Mouse (Mus musculus) CD8-positive naive resting alpha-beta T cell, adult 2 months (primary cell): Measurements from ENCODE around the gene Mcemp1.

Experiments
- DNase-seq, 2 experiments: peaks; one replicate each; pipeline ENCODE4 v3.0.0; 2022; ENCODE audit warnings: low read depth in 2 of 2, low spot score in 2 of 2

Mcemp1 gene

GRCm38 (mm10) chr8:3665507-3665906 lies at the start of gene Mcemp1:
Mcemp1 (plus strand) TSS chr8:3665754.
- DNase-seq = no peak

DNA sequence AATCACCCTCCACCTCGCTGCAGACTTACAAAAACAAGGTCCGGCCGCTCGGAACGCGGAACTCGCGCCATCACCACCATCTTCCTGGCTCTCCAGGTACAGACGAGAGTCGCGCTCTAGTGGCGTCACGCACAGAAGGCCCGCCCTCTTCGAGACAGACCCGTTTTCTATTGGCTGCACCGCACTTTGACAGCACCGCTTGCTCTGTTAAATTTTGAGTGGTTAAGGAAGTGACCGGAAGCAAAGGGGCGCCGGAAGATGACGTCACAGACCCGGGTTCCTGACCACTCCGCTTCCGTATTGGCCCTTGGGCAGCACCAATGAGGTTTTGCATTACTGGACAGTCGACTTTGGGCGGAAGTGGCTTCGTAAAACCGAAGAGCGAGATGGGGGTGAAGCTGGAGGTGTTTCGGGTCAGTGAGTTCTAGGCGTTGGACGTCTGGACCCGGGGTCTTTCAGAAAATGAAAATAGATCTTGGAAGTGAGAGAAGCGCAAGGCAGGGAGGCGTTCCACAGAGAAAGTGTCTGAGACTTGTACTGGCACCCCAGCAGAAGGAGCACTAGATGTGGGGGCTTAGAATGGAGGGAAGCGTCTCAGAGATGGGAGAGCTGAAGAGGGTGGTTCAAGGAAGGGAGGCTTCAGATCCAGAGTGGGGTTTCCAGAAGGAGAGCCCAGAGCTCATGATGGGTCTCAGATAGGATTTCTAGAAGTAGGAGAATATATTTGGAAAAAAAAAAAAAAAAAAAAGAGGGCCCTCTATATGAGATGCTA lies 44.2 kb upstream of the Mcemp1 start, which contains the start of the genes Xab2 and Pet100:
Xab2 (minus strand) TSS at position 118 of the 772 bp plus-strand sequence.
Pet100 (plus strand) TSS at position 350 of the 772 bp plus-strand sequence.
- DNase-seq = peak; percentile 95 to 96

DNA sequence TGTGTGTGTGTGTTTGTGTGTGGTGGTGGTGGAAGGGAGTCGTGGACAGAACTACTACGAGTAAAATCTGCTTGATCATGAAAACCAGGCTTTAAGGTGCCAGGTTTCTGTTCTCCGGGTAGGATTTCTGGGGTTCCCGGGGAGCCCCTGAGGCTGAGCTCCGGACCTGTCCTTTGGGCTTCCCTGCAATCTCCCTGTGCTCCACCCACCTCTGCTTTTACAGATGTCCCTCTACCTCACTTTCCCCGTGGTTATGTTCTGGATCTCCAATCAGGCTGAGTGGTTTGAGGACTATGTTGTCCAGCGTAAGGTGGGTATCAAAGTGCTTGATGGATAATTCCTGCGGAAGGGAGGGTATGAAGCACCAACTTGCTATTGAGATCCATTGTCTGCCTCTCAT lies 43.4 kb upstream of the Mcemp1 start:
- no peak for DNase-seq

DNA sequence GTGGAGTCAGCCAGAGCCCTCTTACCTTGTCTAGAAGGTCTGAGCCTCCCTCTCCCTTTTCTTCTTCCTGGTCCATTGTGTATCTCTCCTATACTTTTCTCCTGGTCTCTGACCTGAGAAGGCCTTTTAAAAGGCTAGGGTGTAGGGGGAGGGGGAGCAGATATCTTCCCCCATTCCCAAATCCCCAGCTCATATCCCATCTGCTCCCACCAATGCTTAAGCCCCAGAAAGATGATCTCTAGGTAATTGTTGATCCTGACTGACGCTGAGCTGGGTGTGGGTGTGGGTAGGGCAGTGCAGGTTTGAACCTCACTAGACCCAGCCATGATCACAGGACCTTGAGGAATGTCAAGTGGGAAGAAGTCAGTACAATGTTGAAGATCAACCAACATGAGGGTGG lies 40.1 kb upstream of the Mcemp1 start, which contains the start of gene Pcp2:
Pcp2 (minus strand) TSS at position 101 of the 400 bp plus-strand sequence.
- no peak for DNase-seq

DNA sequence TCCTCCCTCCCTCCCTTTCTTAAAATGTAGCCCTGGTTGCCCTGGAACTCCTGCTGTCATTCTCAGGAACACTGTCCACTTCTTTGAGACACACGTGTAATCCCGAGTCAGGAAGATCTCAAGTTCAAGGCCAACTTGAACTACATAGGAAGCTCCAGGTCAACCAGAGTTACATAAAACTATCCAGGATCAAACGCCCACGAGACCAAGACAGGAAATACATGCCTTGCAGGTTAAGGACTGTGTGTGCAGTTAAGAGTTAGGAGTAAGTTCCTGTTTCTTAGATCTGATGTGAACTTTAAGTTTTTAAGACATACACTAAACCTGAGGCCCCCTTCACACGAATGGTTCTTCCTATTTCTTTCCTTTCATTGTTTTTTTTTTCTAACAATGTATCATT lies 38.6 kb upstream of the Mcemp1 start:
- no peak for DNase-seq

- DNase-seq = peak in 1 of 2 experiments; percentile 44
Measured at GRCm38 (mm10) chr8:3628014-3628413, 37.5 kb upstream of the Mcemp1 start.

GRCm38 (mm10) chr8:3630647-3631477 lies 34.7 kb upstream of the Mcemp1 start, which contains the start of gene Stxbp2:
Stxbp2 (plus strand) TSS chr8:3630955.
- DNase-seq = peak; percentile 82 to 87

DNA sequence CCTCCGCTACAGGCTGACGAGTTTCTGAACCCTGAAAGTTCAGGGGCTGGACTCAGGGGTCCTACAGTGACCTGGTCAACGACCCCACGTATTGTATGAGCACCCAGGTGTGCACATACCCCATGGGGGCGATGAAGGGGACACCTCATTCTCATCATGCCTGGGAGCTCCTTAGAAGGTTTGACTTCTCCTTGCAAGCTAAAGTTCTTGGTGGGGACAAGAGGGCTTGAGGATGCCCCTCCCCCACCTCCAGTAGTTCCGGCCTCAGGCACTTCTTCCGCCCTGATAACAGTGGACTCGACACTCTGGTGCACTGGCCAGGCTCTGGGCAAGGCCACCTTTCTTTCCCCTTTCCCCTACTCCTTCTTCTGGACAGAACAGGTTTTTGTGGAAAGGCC lies 34.1 kb upstream of the Mcemp1 start:
- no peak for DNase-seq

DNA sequence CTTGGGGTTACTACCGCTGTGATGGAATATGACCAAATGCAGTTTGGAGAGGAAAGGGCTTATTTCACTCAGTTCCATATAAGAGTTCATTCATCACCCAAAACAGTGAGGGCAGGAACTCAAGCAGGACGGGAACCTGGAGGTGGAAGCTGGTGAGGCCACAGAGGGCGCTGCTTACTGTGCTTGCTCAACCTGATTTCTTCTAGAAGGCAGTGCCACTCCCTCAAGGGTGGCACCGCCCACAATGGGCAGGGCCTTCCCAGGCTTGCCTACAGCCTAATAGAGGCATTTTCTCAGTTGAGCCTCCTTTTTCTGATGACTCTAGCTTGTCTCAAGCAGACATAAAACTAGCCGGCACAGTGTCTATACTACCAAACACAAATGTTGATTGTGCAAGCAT lies 19.8 kb upstream of the Mcemp1 start:
- DNase-seq = peak in 1 of 2 experiments; percentile 24

DNA sequence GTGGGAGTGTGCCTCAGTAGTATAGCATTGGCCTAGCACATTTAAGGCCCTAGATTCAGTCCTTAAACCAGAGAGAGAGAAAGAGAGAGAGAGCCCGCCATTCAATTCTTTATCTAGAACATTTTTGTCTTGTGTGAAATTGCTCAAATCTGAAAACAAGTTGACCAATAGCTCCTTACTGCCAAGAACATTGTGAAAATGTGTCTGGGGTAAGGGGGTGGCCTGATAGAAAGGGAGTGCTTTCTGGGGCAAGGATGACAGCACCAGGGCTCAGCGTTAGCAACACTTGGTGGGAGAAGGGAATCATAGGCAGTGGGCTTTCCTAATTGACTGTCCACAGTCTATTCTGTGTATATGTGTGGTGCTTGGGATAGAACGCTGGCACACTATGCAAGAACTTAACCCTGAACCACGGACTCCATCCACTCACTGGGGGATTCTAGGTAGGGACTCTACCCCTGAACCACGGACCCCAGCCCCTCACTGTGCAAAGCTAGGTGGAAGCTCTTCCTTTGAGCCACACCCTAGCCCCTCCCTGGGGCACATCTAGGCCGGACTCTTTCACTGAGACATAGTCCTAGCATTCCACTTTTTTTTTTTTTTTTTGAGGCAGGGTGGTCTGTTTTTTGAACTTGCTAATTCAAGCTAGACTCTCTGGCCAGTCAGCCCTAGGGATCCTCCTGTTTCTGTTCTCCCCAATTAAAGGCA lies 18.6 kb upstream of the Mcemp1 start:
- DNase-seq = no peak

DNA sequence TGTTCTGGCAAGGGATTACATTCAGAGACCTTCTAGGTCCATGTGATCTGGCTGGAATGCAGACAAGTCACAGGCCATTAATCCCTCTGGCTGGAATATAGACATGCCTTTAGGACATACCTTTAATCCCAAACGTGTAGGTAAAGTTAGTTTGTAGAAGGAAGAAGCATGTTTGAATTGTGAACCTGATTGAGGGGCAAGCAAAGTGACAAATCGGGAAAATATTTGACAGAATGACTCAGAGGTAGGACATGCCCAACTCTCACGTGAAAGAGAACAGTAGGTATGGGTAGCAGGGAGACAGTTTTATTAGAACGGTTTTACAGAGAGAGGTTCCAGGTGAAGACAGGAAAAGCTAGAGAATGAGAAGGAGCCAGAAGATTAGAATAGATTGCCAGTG lies 18.0 kb upstream of the Mcemp1 start:
- DNase-seq = no peak

DNA sequence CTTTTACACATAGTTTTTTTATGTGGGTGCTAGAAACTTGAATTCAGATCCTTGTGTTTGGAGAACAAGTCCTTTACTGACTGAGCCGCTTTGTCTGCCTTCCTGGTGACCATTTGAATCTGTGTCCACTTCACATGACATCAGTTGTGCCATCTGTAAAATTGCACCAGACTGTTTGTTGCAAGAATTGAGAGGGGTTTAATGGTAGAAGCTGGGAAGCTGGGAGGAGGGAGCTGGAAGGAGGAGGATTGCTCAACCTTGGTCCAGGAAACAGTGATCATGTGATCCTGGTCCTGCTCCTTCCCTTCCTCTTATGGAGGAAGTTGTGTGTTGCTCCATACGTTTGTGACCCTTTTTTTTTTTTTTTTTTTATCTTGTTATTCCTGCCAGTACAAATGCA lies 17.3 kb upstream of the Mcemp1 start:
- no peak for DNase-seq

DNA sequence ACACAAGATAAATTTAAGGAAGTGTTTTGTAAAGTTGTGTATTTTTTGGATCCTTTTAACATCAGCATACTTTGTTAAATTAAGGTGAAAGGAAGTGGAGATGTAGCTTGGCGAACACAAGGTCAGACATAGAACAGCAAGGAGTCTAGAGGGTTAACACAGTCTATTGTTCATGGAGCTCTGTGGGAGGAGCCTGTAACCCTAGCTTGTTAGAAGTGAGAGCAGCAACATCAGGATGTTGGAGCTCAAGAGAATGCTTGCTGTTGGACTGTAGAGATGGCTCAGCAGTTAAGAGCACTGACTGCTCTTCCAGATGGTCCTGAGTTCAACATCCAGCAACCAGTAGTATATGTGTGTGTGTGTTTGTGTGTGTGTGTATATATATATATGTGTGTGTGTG lies 16.6 kb upstream of the Mcemp1 start:
- no peak for DNase-seq

DNA sequence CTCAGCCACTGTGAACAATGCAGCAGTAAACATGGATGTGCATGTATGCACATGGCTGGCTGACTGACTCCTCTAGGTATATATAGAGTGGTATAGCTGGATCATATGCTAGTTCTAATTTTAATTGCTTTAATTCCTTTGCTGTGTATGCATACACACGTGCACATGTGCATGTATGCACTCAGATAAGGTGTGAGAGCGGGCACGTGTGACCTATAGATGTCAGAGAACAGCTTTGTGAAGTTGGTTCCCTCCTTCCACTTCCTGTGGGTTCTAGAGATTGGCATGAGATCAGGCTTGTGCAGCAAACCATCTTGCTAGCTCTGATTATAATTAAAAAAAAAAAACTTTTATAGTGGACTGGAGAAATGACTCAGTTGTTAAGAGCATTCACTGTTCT lies 12.7 kb upstream of the Mcemp1 start:
- no peak for DNase-seq

DNA sequence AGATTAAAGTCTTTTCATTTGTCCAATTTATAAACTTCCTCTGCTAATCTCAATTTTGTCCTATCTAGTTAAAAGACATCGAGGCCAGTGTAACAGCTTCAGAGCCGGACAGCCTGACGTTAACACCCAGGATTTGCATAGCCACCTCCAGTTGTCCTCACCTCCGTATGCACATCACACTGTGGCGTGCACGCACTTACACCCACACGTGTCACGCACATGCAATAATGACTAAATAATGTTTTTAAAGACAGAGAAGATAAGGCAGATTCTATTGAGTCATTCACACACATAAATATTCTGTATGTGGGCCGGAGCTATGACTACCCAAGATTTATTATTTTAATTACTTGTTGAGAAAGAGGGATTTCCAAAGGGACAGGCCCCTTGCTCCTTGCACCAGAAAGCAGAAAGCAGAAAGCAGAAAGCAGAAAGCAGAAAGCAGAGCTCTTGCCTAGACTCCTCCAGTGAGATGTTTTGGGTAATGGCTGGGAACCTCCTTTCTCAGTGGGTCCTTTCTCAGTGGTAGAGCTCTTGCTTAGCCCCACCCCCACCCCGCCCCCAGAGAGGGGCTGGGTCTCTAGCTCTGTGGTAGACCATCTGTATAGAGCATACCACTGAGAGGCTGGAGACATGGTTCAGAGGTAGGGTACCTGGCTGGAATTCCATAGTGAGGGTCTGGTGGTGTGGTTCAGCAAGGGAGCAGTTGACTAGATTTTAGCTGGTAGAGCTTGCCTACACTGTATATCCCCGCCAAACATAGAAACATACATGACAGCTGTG lies 10.6 kb upstream of the Mcemp1 start:
- no peak for DNase-seq

GRCm38 (mm10) chr8:3655526-3655925 lies 10.0 kb upstream of the Mcemp1 start, which contains the start of gene Retn:
Retn (plus strand) TSS chr8:3655770.
- DNase-seq = no peak

DNA sequence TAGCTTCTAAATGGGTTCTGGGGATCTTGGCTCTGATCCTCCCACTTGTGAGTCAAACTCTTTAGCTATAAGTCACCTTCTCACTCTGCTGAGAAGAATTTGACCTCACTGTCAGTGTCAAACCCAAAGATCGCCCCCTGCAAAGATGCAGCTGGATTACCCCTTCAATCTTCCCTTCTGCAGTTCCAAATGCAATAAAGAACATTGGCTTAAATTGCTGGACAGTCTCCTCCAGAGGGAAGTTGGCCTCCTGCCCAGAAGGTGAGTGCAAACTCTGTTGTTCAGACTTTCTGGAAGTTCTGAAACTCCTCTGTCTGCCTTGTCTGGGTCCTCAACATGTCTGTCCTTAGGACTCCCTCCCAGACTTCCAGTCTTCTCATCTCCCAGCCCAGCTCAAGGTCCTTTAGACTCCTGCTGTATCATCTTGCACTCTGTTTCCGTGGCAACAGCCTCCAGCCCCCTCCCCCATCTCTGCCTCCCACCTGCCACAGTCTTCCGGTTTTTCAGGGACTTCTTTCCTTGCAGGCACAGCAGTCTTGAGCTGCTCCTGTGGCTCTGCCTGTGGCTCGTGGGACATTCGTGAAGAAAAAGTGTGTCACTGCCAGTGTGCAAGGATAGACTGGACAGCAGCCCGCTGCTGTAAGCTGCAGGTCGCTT lies 8.7 kb upstream of the Mcemp1 start:
- no peak for DNase-seq

- DNase-seq = no peak
Measured at GRCm38 (mm10) chr8:3660889-3661288, 4.7 kb upstream of the Mcemp1 start.

GRCm38 (mm10) chr8:3664405-3664804 lies 1.1 kb upstream of the Mcemp1 start:
- no peak for DNase-seq

GRCm38 (mm10) chr8:3670388-3670787 lies 4.8 kb downstream of the Mcemp1 start:
- DNase-seq = no peak
